Mouse (Mus musculus) MEL (cell line): ENCODE measurements around the gene Map6. TPM values are rescaled to one million over a fixed set of nuclear protein-coding genes. Genes with fewer than 3 reads are reported as not detected.

Source experiments
- DNase-seq: peaks from one replicate; pipeline ENCODE4 v3.0.0; 2011; ENCODE audit warnings: low read depth, low spot score
- H3K27ac ChIP-seq: 2 replicates; pipeline ENCODE4 v1.5.1; 2012; ENCODE audit warnings: low read depth, mild to moderate bottlenecking, control low read depth, low read length, moderate library complexity; ENCODE audit not compliant: control insufficient read depth
- H3K27me3 ChIP-seq, 2 experiments: fragments of 150-350 bp in 1 of 2; sonication (generic) in 1 of 2; 2 replicates each; pipeline ENCODE4 v1.6.1; 2012; ENCODE audit warnings: low read length in 2 of 2, mild to moderate bottlenecking in 2 of 2, improper control_type of control experiment in 1 of 2, moderate library complexity in 1 of 2; ENCODE audit not compliant: insufficient read depth in 2 of 2, control insufficient read depth in 1 of 2
- H3K36me3 ChIP-seq, 2 experiments: 2 replicates each; pipeline ENCODE4 v1.6.1; 2012 to 2014; ENCODE audit warnings: low read length in 2 of 2, improper control_type of control experiment in 1 of 2, inconsistent platforms in 1 of 2, mild to moderate bottlenecking in 1 of 2; ENCODE audit not compliant: insufficient read depth in 2 of 2, control insufficient read depth in 1 of 2
- H3K4me1 ChIP-seq, 2 experiments: fragments of 150-350 bp in 1 of 2; sonication (generic) in 1 of 2; 2 replicates each; pipeline ENCODE4 v1.6.1; 2012; ENCODE audit warnings: low read length in 2 of 2, improper control_type of control experiment in 1 of 2, mild to moderate bottlenecking in 1 of 2; ENCODE audit not compliant: insufficient read depth in 2 of 2, control insufficient read depth in 1 of 2
- H3K4me3 ChIP-seq, 2 experiments: fragments of 150-350 bp in 1 of 2; sonication (generic) in 1 of 2; 2 replicates each; pipeline ENCODE4 v1.5.1; 2012; ENCODE audit warnings: low read depth in 2 of 2, low read length in 2 of 2, mild to moderate bottlenecking in 2 of 2, moderate library complexity in 2 of 2, control low read depth in 1 of 2, improper control_type of control experiment in 1 of 2; ENCODE audit not compliant: control insufficient read depth in 1 of 2, insufficient read depth in 1 of 2
- H3K79me2 ChIP-seq: 2 replicates; pipeline ENCODE4 v1.6.1; 2012; ENCODE audit warnings: mild to moderate bottlenecking, low read length, moderate library complexity; ENCODE audit not compliant: control insufficient read depth, poor library complexity, insufficient read depth
- H3K9ac ChIP-seq: 2 replicates; pipeline ENCODE4 v1.6.1; 2012; ENCODE audit warnings: low read depth, mild to moderate bottlenecking, control low read depth, low read length, moderate library complexity; ENCODE audit not compliant: control insufficient read depth, poor library complexity, severe bottlenecking
- H3K9me3 ChIP-seq: fragments of 150-350 bp; sonication (generic); replicated peaks from 2 replicates; pipeline ENCODE4 v1.6.1; 2012; ENCODE audit warnings: mild to moderate bottlenecking, low read length, improper control_type of control experiment, moderate library complexity; ENCODE audit not compliant: insufficient read depth
- BHLHE40 ChIP-seq: IDR thresholded peaks from 2 replicates; pipeline ENCODE4 v1.6.1; 2012; ENCODE audit warnings: low read depth, mild to moderate bottlenecking, inconsistent platforms, low read length, improper control_type of control experiment, borderline replicate concordance
- CTCF ChIP-seq, 3 experiments: IDR thresholded peaks in 2 of 3; conservative IDR thresholded peaks in 1 of 3; 2 replicates each; pipeline ENCODE4 v1.5.1; 2011 to 2012; ENCODE audit warnings: low read length in 3 of 3, low read depth in 2 of 3, mild to moderate bottlenecking in 2 of 3, improper control_type of control experiment in 1 of 3, inconsistent platforms in 1 of 3, mixed read lengths in 1 of 3, moderate library complexity in 1 of 3; ENCODE audit not compliant: control insufficient read depth in 1 of 3, insufficient read depth in 1 of 3, poor library complexity in 1 of 3, severe bottlenecking in 1 of 3
- E2F4 ChIP-seq: IDR thresholded peaks from 2 replicates; pipeline ENCODE4 v1.6.1; 2011; ENCODE audit warnings: low read depth, low read length, improper control_type of control experiment, borderline replicate concordance
- EP300 ChIP-seq, 2 experiments: IDR thresholded peaks; 2 replicates each; pipeline ENCODE4 v1.6.1; 2011; ENCODE audit warnings: improper control_type of control experiment in 2 of 2, low read length in 2 of 2, low read depth in 1 of 2, mild to moderate bottlenecking in 1 of 2
- ETS1 ChIP-seq: IDR thresholded peaks from 2 replicates; pipeline ENCODE4 v1.6.1; 2012; ENCODE audit warnings: low read depth, mild to moderate bottlenecking, inconsistent platforms, low read length, improper control_type of control experiment, moderate library complexity
- HCFC1 ChIP-seq: IDR thresholded peaks from 2 replicates; pipeline ENCODE4 v1.6.1; 2012; ENCODE audit warnings: low read depth, mild to moderate bottlenecking, inconsistent platforms, low read length, improper control_type of control experiment, moderate library complexity
- KAT2A ChIP-seq: conservative IDR thresholded peaks from 2 replicates; pipeline ENCODE4 v1.6.1; 2012; ENCODE audit warnings: low read depth, low read length, improper control_type of control experiment, inconsistent platforms
- MAZ ChIP-seq: IDR thresholded peaks from 2 replicates; pipeline ENCODE4 v1.6.1; 2012; ENCODE audit warnings: low read depth, mild to moderate bottlenecking, inconsistent platforms, low read length, improper control_type of control experiment
- MYC ChIP-seq: IDR thresholded peaks from 2 replicates; pipeline ENCODE4 v1.6.1; 2011; ENCODE audit warnings: low read depth, mild to moderate bottlenecking, low read length, improper control_type of control experiment, moderate library complexity
- NELFE ChIP-seq: IDR thresholded peaks from 2 replicates; pipeline ENCODE4 v1.6.1; 2011; ENCODE audit warnings: low read depth, low read length, improper control_type of control experiment
- POLR2A ChIP-seq, 2 experiments: IDR thresholded peaks; 2 replicates each; pipeline ENCODE4 v1.6.1; 2011 to 2012; ENCODE audit warnings: low read length in 2 of 2, mild to moderate bottlenecking in 2 of 2, control low read depth in 1 of 2, improper control_type of control experiment in 1 of 2, low read depth in 1 of 2, moderate library complexity in 1 of 2; ENCODE audit not compliant: control insufficient read depth in 1 of 2, insufficient read depth in 1 of 2, poor library complexity in 1 of 2
- POLR2AphosphoS5 ChIP-seq: IDR thresholded peaks from 2 replicates; pipeline ENCODE4 v1.6.1; 2012; ENCODE audit warnings: low read depth, borderline replicate concordance, mild to moderate bottlenecking, inconsistent platforms, low read length, moderate library complexity, mixed read lengths
- RAD21 ChIP-seq: IDR thresholded peaks from 2 replicates; pipeline ENCODE4 v1.6.1; 2011; ENCODE audit warnings: mild to moderate bottlenecking, low read depth, low read length, improper control_type of control experiment
- RCOR1 ChIP-seq: IDR thresholded peaks from 2 replicates; pipeline ENCODE4 v1.6.1; 2012; ENCODE audit warnings: low read depth, mild to moderate bottlenecking, inconsistent platforms, low read length, improper control_type of control experiment
- USF1 ChIP-seq: IDR thresholded peaks from 2 replicates; pipeline ENCODE4 v1.6.1; 2014; ENCODE audit warnings: low read depth, mild to moderate bottlenecking, inconsistent platforms, low read length, improper control_type of control experiment, moderate library complexity
- USF2 ChIP-seq, 2 experiments: IDR thresholded peaks; 2 replicates each; pipeline ENCODE4 v1.6.1; 2011 to 2012; ENCODE audit warnings: improper control_type of control experiment in 2 of 2, low read length in 2 of 2, borderline replicate concordance in 1 of 2, inconsistent platforms in 1 of 2, low read depth in 1 of 2, mild to moderate bottlenecking in 1 of 2; ENCODE audit not compliant: insufficient read depth in 1 of 2
- ZC3H11A ChIP-seq: IDR thresholded peaks from 2 replicates; pipeline ENCODE4 v1.6.1; 2012; ENCODE audit warnings: low read depth, mild to moderate bottlenecking, inconsistent platforms, low read length, improper control_type of control experiment
- ZKSCAN1 ChIP-seq: IDR thresholded peaks from 2 replicates; pipeline ENCODE4 v1.6.1; 2012; ENCODE audit warnings: low read depth, mild to moderate bottlenecking, inconsistent platforms, low read length, improper control_type of control experiment, moderate library complexity
- ZMIZ1 ChIP-seq: IDR thresholded peaks from 2 replicates; pipeline ENCODE4 v1.6.1; 2012; ENCODE audit warnings: low read depth, mild to moderate bottlenecking, inconsistent platforms, low read length, improper control_type of control experiment, moderate library complexity
- ZNF384 ChIP-seq: IDR thresholded peaks from 2 replicates; pipeline ENCODE4 v1.6.1; 2012; ENCODE audit warnings: low read depth, mild to moderate bottlenecking, inconsistent platforms, low read length, improper control_type of control experiment
- polyA plus RNA-seq, 2 experiments: library from polyadenylated mRNA; stranded (reverse) in 1 of 2; unstranded in 1 of 2; fragments of >175 nt in 1 of 2; fragments of >200 nt in 1 of 2; gene quantifications; 2 replicates each; pipeline versions ENCODE4 v1.2.1 to v1.2.4; 2012; ENCODE audit warnings: low replicate concordance in 2 of 2, low read depth in 1 of 2; ENCODE audit not compliant: insufficient read length in 2 of 2, insufficient read depth in 1 of 2, missing spikeins in 1 of 2
- total RNA-seq: library from RNA; depleted of rRNA; stranded (reverse); fragments of 300-350 nt; gene quantifications from 2 replicates; pipeline ENCODE4 v1.2.3, GENCODE M21; 2012

Gene Map6
- total and polyA plus RNA-seq, 3 experiments, result not detected

DNA sequence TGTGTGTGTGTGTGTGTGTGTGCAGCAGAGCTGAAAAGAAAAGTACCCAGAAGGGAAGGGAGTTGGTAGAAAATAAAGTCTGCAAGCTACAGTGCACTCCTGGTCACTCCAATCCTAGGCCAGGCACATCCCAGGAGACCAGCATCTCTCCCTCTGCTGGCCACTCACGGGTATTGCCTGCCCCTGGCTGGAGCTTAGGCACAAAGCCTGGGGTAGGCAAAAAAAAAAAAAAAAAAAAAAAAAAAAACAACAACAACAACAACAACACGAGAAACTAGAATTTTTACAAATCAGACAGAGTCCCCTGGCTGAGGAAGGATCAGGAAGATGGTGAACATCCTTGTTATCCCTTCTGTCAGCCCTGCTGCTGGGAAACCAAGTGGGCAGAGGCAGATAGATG, 37.8 kb upstream of the Map6 start:
- TF ChIP-seq ZNF384, result peak; percentile 92
- TF ChIP-seq NELFE, result no peak
- no peak for TF ChIP-seq POLR2A (IDR thresholded peaks at IDR 0.05; ENCODE audit: control insufficient read depth in 1 of 2, insufficient read depth in 1 of 2, low read depth in 1 of 2, low read length in 2 of 2, poor library complexity in 1 of 2)
- TF ChIP-seq RAD21, result peak; percentile 2
- peak; percentile 34 to 52 (median 37) for TF ChIP-seq CTCF (IDR thresholded peaks at IDR 0.05 in 2 of 3, conservative IDR thresholded peaks at IDR 0.05 in 1 of 3; ENCODE audit: control insufficient read depth in 1 of 3, insufficient read depth in 1 of 3, low read depth in 2 of 3, low read length in 3 of 3, poor library complexity in 1 of 3, severe bottlenecking in 1 of 3)
- no peak for TF ChIP-seq HCFC1
- no peak for TF ChIP-seq ZMIZ1
- Histone ChIP-seq H3K4me3 (no peak overlapping the region), H3K27me3 (no peaks in the 10 kb centered on the region; a peak in 1 of 4 replicates), H3K79me2 (no peaks in the 10 kb centered on the region), H3K4me1 (no peaks in the 10 kb centered on the region), H3K27ac (no peak overlapping the region), H3K9ac (no peak overlapping the region), H3K9me3 (no peaks in the 10 kb centered on the region), H3K36me3 (no peaks in the 10 kb centered on the region)
- peak; percentile 45 for DNase-seq

DNA sequence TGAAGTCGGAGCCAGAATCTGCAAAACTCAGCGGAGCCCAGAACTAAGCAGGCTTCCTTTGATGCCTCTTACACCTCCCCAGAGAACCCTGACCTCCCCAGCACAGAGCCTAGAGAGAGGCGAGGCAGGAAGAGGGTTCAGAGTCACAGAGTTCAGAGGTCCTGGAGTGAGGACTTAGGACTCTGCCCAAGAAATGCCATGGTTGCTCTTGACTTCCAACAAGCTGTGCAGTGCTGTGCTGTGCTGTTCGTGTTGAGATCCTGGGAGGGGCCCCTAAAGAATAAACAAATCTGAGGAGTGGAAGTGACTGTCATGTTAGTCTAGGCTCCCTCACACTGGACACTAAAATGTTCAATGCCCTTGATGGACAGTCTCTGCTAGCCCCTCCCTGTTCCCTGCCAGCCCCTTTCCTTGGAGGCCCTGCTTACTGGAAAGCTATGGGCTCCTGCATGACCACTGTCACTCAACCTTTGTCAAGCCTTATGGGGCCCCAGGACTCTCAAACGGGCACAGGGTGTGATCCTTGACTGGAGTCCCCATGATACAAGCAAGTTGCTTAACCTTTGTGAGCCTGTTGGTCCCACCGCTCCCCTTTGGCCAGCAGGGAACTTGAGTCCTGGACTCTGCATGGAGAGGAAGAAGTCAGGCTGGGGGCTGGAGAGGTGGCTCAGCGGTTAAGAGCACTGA, 37.0 kb upstream of the Map6 start:
- Histone ChIP-seq H3K4me1 (no peaks in the 10 kb centered on the region), H3K27me3 (no peaks in the 10 kb centered on the region; a peak in 1 of 4 replicates), H3K9me3 (no peaks in the 10 kb centered on the region), H3K4me3 (no peak overlapping the region), H3K27ac (no peak overlapping the region), H3K36me3 (no peaks in the 10 kb centered on the region), H3K79me2 (no peaks in the 10 kb centered on the region), H3K9ac (no peak overlapping the region)
- DNase-seq, result no peak
- TF ChIP-seq CTCF (IDR thresholded peaks at IDR 0.05 in 2 of 3, conservative IDR thresholded peaks at IDR 0.05 in 1 of 3; ENCODE audit: control insufficient read depth in 1 of 3, insufficient read depth in 1 of 3, low read depth in 2 of 3, low read length in 3 of 3, poor library complexity in 1 of 3, severe bottlenecking in 1 of 3) (no peak), USF2 (IDR thresholded peaks at IDR 0.05; ENCODE audit: borderline replicate concordance in 1 of 2, insufficient read depth in 1 of 2, low read depth in 1 of 2, low read length in 2 of 2) (no peak), MYC (no peak), BHLHE40 (no peak), RAD21 (no peak), RCOR1 (no peak), E2F4 (no peak), HCFC1 (no peak), USF1 (no peak), KAT2A (no peak), MAZ (no peak), ZC3H11A (no peak), ZMIZ1 (no peak), POLR2AphosphoS5 (no peak), ETS1 (no peak), ZKSCAN1 (no peak), EP300 (IDR thresholded peaks at IDR 0.05; ENCODE audit: low read depth in 1 of 2, low read length in 2 of 2) (no peak)
